Mouse (Mus musculus) lung, postnatal 25 days (tissue): ENCODE results near the gene Prl7c1.
"Not testable (repeated sequence)": the region's sequence is repeated elsewhere in the genome, so short reads cannot be mapped to it uniquely, and the experiment has no call there.

Experiments used
- DNase-seq: peaks from one replicate; pipeline ENCODE4 v3.0.0; 2022; ENCODE audit warnings: low spot score

Prl7c1 gene

DNA sequence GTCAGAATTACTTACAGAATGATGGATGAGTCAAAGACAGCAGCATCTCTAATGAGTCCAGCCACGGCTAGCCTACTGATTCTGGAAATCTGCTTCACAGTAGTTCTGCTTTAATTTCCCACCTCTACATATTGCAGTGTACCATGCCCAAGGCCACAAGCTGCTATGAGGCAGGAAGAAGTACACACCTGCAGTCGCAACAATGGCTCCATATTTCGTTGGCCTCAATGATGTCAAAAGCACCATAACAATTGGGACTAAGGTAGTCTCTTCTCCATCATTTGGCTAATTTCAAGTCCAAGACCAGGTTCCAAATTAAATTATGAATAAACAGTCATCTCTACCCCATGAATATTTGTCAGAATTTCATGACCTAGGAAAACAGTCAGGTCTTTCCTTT is at the start of gene Prl7c1:
Prl7c1 (minus strand) TSS at position 101 of the 400 bp plus-strand sequence.
- not testable (repeated sequence) for DNase-seq

- DNase-seq = no peak
Observed at GRCm38 (mm10) chr13:27802765-27803164, 22.2 kb upstream of the Prl7c1 start.

GRCm38 (mm10) chr13:27801354-27801753 is 20.8 kb upstream of the Prl7c1 start, which contains the start of gene Prl2a1:
Gene Prl2a1, plus strand, starts transcription at chr13:27801654.
- no peak for DNase-seq

GRCm38 (mm10) chr13:27799303-27799702 is 18.7 kb upstream of the Prl7c1 start:
- no peak for DNase-seq

DNA sequence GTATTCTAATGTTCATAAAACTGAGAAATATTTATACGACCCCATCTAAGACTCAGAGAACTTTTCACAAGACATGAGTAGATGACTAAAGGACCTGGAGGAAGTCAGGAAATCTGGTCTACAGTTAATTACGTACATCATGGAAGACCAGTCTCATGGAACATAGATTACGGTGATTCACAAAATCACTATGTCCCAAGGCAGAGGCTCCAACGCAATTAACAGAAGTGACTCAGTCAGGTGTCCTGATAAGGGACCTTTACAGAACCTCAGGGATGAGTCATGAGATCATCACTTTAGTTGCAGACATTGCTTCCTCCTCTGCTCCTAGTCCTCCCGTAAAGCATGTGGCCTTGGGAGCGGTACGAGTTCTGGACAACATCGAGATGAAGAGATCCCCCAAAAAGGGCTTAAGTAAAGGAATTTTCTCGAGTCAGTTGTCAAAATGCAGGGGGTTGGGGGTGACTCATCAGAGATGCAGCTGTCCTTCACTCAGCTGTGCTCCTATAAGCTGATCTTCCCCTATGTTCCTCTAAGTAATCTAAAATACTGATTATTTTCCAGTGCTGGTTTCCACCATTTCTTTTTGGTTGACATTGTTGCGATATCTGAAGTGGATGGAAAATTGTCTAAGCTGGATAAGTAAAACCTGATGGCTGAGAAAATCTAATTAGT is 46.0 kb downstream of the Prl7c1 start:
- no peak for DNase-seq

DNA sequence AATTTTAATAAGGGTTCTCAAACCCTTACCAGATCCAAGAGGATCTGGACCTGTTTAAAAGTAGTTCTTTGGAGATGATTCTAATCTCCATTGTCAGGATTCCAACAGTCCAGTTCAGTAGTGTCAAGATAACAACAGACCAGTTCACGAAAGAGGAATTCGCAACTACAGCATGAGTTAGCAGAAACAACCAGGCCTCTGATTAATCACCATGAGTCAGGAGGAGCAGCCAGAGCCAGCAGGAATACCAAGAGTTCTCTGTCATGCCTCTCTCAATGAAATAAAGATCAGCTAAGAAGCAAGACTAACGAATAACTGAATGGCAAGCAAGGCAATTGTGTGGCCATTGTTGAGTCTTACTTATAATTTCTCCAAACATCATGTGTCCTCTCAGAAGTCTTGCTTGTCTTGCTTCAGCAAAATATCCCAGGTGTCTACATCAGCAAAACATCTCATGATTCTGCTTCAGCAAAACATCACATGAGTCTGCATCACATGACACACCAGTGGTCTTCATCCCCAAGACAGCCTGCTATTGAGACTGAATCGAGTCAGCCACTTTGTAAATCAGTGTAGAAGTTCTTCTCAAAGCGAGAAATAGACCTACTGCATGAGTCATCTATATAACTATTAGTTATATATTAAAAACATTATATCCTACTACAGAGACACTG is 50.2 kb downstream of the Prl7c1 start:
- DNase-seq = not testable (repeated sequence)

DNA sequence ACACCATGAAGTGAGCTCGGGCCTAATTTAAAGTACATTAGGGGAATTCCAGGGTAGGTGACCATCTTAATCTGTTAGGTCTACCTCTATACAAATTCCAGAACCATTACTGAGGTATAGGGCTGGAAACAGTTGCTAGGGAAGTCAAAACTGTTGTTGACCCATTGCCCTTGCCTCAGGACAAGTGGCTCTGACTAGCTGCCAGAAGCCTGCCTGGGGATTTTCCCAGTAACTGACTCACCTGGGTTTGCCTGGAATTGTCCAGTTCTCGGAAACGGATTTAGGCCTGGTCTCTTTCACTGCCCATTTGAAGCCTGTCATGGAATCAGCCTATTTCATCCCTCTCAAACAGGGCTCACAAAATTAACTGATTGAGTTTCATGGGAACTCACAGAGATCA is 55.5 kb downstream of the Prl7c1 start:
- not testable (repeated sequence) for DNase-seq
